Mouse (Mus musculus) heart, embryonic 13.5 days (tissue): Measurements from ENCODE around the gene Lztr1. TPM values are rescaled to one million over a fixed set of nuclear protein-coding genes. Genes with fewer than 3 reads are reported as not detected.

ENCODE experiments used
- ATAC-seq: fragments of 200-750 bp; cut with Nextera tagmentation; 2 replicates; pipeline ENCODE4 v1.8.0; 2017; ENCODE audit warnings: moderate TSS enrichment; ENCODE audit not compliant: insufficient number of reproducible peaks, low FRiP score, low TSS enrichment; ENCODE audit errors: extremely low read depth
- H3K27ac ChIP-seq: fragments of 300-500 bp; sonication (generic); replicated peaks from 2 replicates; pipeline ENCODE4 v1.5.1; 2015; ENCODE audit warnings: moderate library complexity, mild to moderate bottlenecking, inconsistent platforms
- H3K27me3 ChIP-seq: fragments of 300-500 bp; sonication (generic); replicated peaks from 2 replicates; pipeline ENCODE4 v1.6.1; 2015; ENCODE audit warnings: mild to moderate bottlenecking, inconsistent platforms
- H3K36me3 ChIP-seq: fragments of 300-500 bp; sonication (generic); 2 replicates; pipeline ENCODE4 v1.6.1; 2015; ENCODE audit warnings: mild to moderate bottlenecking, inconsistent platforms
- H3K4me1 ChIP-seq: fragments of 300-500 bp; sonication (generic); 2 replicates; pipeline ENCODE4 v1.6.1; 2015; ENCODE audit warnings: inconsistent platforms
- H3K4me2 ChIP-seq: fragments of 300-500 bp; sonication (generic); 2 replicates; pipeline ENCODE4 v1.6.1; 2015; ENCODE audit warnings: inconsistent platforms, mild to moderate bottlenecking, moderate library complexity
- H3K4me3 ChIP-seq: fragments of 300-500 bp; sonication (generic); 2 replicates; pipeline ENCODE4 v1.5.1; 2015; ENCODE audit warnings: moderate library complexity, mild to moderate bottlenecking, inconsistent platforms
- H3K9ac ChIP-seq: fragments of 300-500 bp; sonication (generic); 2 replicates; pipeline ENCODE4 v1.6.1; 2015; ENCODE audit warnings: inconsistent platforms, mild to moderate bottlenecking, moderate library complexity
- H3K9me3 ChIP-seq: fragments of 300-500 bp; sonication (generic); 2 replicates; pipeline ENCODE4 v1.6.1; 2016; ENCODE audit warnings: inconsistent platforms
- WGBS: fragments of 180-500 bp; shearing (Covaris S2); methylation state at CpG from one replicate; pipeline ENCODE4 v1.1.7; 2015; ENCODE audit warnings: mixed read lengths; 5-methylcytosine and 5-hydroxymethylcytosine counted together
- polyA plus RNA-seq: library from polyadenylated mRNA; unstranded; fragments of >200 nt; fragmentation: Nextera tagmentation; extraction: Ambion mirVana; gene quantifications from 2 replicates; pipeline ENCODE4 v1.2.1, GENCODE M21; 2015

The Lztr1 gene
- polyA plus RNA-seq, 1 experiment from 2014 or later: 49.9 TPM

- Histone ChIP-seq H3K4me3 (peak overlapping the region; percentile 76), H3K9ac (peak overlapping the region; percentile 90), H3K9me3 (no peaks in the 10 kb centered on the region), H3K4me1 (peaks cover 17% of the 10 kb centered on the region), H3K36me3 (peaks cover 35% of the 10 kb centered on the region), H3K4me2 (peak overlapping the region; percentile 84), H3K27ac (peak overlapping the region; percentile 95; the same call in 1 of the 2 replicates), H3K27me3 (peaks cover 26% of the 10 kb centered on the region)
- no peak for ATAC-seq
- 8% methylated on average over 9 of the region's 9 CpGs for WGBS
These were observed 731 bp downstream of the Lztr1 start for GRCm38 (mm10) chr16:17509240-17509597.

GRCm38 (mm10) chr16:17510143-17510542, 1.7 kb downstream of the Lztr1 start:
- H3K9me3 ChIP-seq: no peaks in the 10 kb centered on the region
- ATAC-seq: no peak
- H3K36me3 ChIP-seq: peaks cover 44% of the 10 kb centered on the region
- no peak overlapping the region for H3K27ac ChIP-seq
- H3K4me1 ChIP-seq: peaks cover 17% of the 10 kb centered on the region
- peak overlapping the region; percentile 84 for H3K4me2 ChIP-seq
- peak overlapping the region; percentile 76 for H3K4me3 ChIP-seq
- WGBS: 93% methylated on average over 2 of the region's 2 CpGs
- peak overlapping the region; percentile 90 for H3K9ac ChIP-seq
- peaks cover 17% of the 10 kb centered on the region for H3K27me3 ChIP-seq

- peaks cover 49% of the 10 kb centered on the region for H3K36me3 ChIP-seq
- no peak overlapping the region for H3K4me3 ChIP-seq
- peaks cover 17% of the 10 kb centered on the region for H3K4me1 ChIP-seq
- ATAC-seq: no peak
- no peak overlapping the region for H3K27ac ChIP-seq
- H3K9me3 ChIP-seq: no peaks in the 10 kb centered on the region
- peak overlapping the region; percentile 84; the same call in 1 of the 2 replicates for H3K4me2 ChIP-seq
- 59% methylated on average over 2 of the region's 2 CpGs for WGBS
- peaks cover 12% of the 10 kb centered on the region; the same call in 1 of the 2 replicates for H3K27me3 ChIP-seq
- H3K9ac ChIP-seq: peak overlapping the region; percentile 45
These were observed 2.2 kb downstream of the Lztr1 start for GRCm38 (mm10) chr16:17510686-17511085.

- no peak overlapping the region for H3K9ac ChIP-seq
- WGBS: 86% methylated on average over 4 of the region's 4 CpGs
These were observed 2.9 kb downstream of the Lztr1 start for GRCm38 (mm10) chr16:17511431-17511830.

GRCm38 (mm10) chr16:17518910-17519309, 10.4 kb downstream of the Lztr1 start:
- Histone ChIP-seq H3K27me3 (no peaks in the 10 kb centered on the region), H3K9me3 (no peaks in the 10 kb centered on the region), H3K4me3 (no peak overlapping the region), H3K4me1 (no peaks in the 10 kb centered on the region), H3K27ac (no peak overlapping the region), H3K36me3 (peaks cover 97% of the 10 kb centered on the region), H3K4me2 (no peak overlapping the region), H3K9ac (no peak overlapping the region)
- WGBS: 85% methylated on average over 2 of the region's 2 CpGs
- ATAC-seq: no peak

More at GRCm38 (mm10) chr16:17511431-17511830, 2.9 kb downstream of the Lztr1 start:
- Histone ChIP-seq H3K27ac (no peak overlapping the region), H3K9me3 (no peaks in the 10 kb centered on the region), H3K4me1 (peaks cover 17% of the 10 kb centered on the region), H3K4me3 (no peak overlapping the region), H3K27me3 (peaks cover 5% of the 10 kb centered on the region; the same call in 1 of the 2 replicates), H3K4me2 (no peak overlapping the region), H3K36me3 (peaks cover 56% of the 10 kb centered on the region)
- no peak for ATAC-seq

- H3K9ac ChIP-seq: no peak overlapping the region
- WGBS: 91% methylated on average over 11 of the region's 11 CpGs
- H3K4me2 ChIP-seq: no peak overlapping the region
- no peak overlapping the region for H3K27ac ChIP-seq
- peaks cover 97% of the 10 kb centered on the region for H3K36me3 ChIP-seq
- ATAC-seq: no peak
- H3K27me3 ChIP-seq: no peaks in the 10 kb centered on the region
- H3K4me3 ChIP-seq: no peak overlapping the region
- H3K9me3 ChIP-seq: no peaks in the 10 kb centered on the region
- H3K4me1 ChIP-seq: no peaks in the 10 kb centered on the region; the same call in 1 of the 2 replicates
These were observed 15.7 kb downstream of the Lztr1 start for GRCm38 (mm10) chr16:17524156-17524555.

GRCm38 (mm10) chr16:17525524-17525923, 17.0 kb downstream of the Lztr1 start:
- no peak overlapping the region for H3K4me2 ChIP-seq
- ATAC-seq: no peak
- no peak overlapping the region for H3K4me3 ChIP-seq
- no peaks in the 10 kb centered on the region for H3K27me3 ChIP-seq
- H3K9me3 ChIP-seq: no peaks in the 10 kb centered on the region
- 80% methylated on average over 3 of the region's 3 CpGs for WGBS
- peaks cover 10% of the 10 kb centered on the region for H3K4me1 ChIP-seq
- no peak overlapping the region for H3K27ac ChIP-seq
- H3K9ac ChIP-seq: no peak overlapping the region
- H3K36me3 ChIP-seq: peaks cover 84% of the 10 kb centered on the region

GRCm38 (mm10) chr16:17526223-17526622, 17.7 kb downstream of the Lztr1 start:
- Histone ChIP-seq H3K27ac (no peak overlapping the region), H3K4me3 (no peak overlapping the region), H3K36me3 (peaks cover 77% of the 10 kb centered on the region), H3K27me3 (no peaks in the 10 kb centered on the region), H3K9me3 (no peaks in the 10 kb centered on the region), H3K9ac (no peak overlapping the region), H3K4me1 (peaks cover 10% of the 10 kb centered on the region), H3K4me2 (no peak overlapping the region)
- ATAC-seq: no peak
- 91% methylated on average over 6 of the region's 6 CpGs for WGBS

- peaks cover 19% of the 10 kb centered on the region for H3K4me1 ChIP-seq
- H3K27ac ChIP-seq: no peak overlapping the region
- no peak for ATAC-seq
- no peaks in the 10 kb centered on the region for H3K9me3 ChIP-seq
- H3K36me3 ChIP-seq: peaks cover 63% of the 10 kb centered on the region
- no peaks in the 10 kb centered on the region for H3K27me3 ChIP-seq
- no peak overlapping the region for H3K4me2 ChIP-seq
- no peak overlapping the region for H3K4me3 ChIP-seq
- H3K9ac ChIP-seq: no peak overlapping the region
These were observed 19.1 kb downstream of the Lztr1 start for GRCm38 (mm10) chr16:17527606-17528005.

GRCm38 (mm10) chr16:17528276-17528675, 19.8 kb downstream of the Lztr1 start:
- no peak for ATAC-seq
- Histone ChIP-seq H3K9me3 (no peaks in the 10 kb centered on the region), H3K4me3 (no peak overlapping the region), H3K27ac (no peak overlapping the region), H3K36me3 (peaks cover 56% of the 10 kb centered on the region), H3K9ac (no peak overlapping the region), H3K4me1 (peaks cover 19% of the 10 kb centered on the region), H3K4me2 (no peak overlapping the region), H3K27me3 (no peaks in the 10 kb centered on the region)
- WGBS: 89% methylated on average over 13 of the region's 13 CpGs

GRCm38 (mm10) chr16:17529981-17530586, 21.6 kb downstream of the Lztr1 start:
- Histone ChIP-seq H3K4me3 (peak overlapping the region; percentile 63), H3K27ac (peak overlapping the region; percentile 93), H3K27me3 (no peaks in the 10 kb centered on the region), H3K4me1 (peaks cover 19% of the 10 kb centered on the region), H3K36me3 (peaks cover 40% of the 10 kb centered on the region), H3K9me3 (no peaks in the 10 kb centered on the region), H3K9ac (peak overlapping the region; percentile 88), H3K4me2 (peak overlapping the region; percentile 94)
- ATAC-seq: no peak
- WGBS: 16% methylated on average over 17 of the region's 17 CpGs

- no peaks in the 10 kb centered on the region for H3K9me3 ChIP-seq
- H3K9ac ChIP-seq: peak within 1 kb of the TSS; percentile 88
- H3K36me3 ChIP-seq: peaks cover 33% of the 10 kb centered on the region
- WGBS: under 1% methylated on average over 67 of the region's 67 CpGs
- peak within 1 kb of the TSS; percentile 93 for H3K27ac ChIP-seq
- ATAC-seq: peak; percentile 88
- no peaks in the 10 kb centered on the region for H3K27me3 ChIP-seq
- H3K4me1 ChIP-seq: peaks cover 19% of the 10 kb centered on the region
- H3K4me3 ChIP-seq: peak within 1 kb of the TSS; percentile 63
- H3K4me2 ChIP-seq: peak within 1 kb of the TSS; percentile 94
These were observed 22.3 kb downstream of the Lztr1 start, which contains the start of gene Thap7 for GRCm38 (mm10) chr16:17530640-17531288. TSS of gene Thap7 (minus strand) at chr16:17531136.
